Mouse (Mus musculus) kidney, adult 2 months (tissue): ENCODE measurements around the gene Gimap9.

Source experiments
- CTCF ChIP-seq: fragments of 200-500 bp; conservative IDR thresholded peaks from 2 replicates; pipeline ENCODE4 v1.5.1; 2011; ENCODE audit warnings: low read depth, mild to moderate bottlenecking, control low read depth, low read length, moderate library complexity, mixed read lengths; ENCODE audit not compliant: insufficient read depth, insufficient read length
- POLR2A ChIP-seq: fragments of 200-500 bp; IDR thresholded peaks from one replicate; pipeline ENCODE4 v1.6.1; 2011; ENCODE audit warnings: low read depth, low read length, control low read depth

DNA sequence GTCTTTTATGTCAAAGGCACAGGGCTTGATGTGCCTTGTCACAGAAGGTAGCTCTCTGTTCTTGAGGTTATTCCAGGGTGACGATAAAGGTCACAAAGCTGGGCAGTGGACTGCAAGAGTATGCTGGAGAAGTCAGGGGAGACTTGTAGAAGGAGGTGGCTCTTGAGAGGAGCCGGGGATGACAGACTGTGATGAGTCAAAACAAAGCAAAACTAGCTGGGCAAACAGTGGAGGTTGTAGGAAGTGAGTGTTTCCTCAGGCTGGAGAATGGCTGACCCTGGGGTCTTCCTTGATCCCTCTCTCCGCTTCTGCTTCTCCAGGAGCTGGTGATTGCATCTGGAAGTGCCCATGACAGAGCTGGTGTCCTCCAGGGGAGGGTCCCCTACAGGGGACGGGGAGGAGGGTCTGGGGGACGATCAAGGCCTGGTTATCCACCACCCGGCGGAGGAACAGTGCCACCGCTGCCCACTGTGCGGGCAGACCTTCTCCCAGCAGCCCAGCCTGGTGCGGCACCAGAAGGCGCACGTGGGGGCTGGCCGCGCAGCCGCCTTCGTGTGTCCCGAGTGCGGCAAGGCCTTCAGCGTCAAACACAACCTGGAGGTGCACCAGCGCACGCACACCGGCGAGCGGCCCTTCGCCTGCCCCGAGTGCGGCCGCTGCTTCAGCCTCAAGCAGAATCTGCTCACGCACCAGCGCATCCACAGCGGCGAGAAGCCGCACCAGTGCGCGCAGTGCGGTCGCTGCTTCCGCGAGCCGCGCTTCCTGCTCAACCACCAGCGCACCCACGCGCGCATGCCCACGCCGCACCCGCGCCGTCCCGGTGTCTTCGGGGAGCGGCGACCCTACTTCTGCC, 46.9 kb upstream of the Gimap9 start:
- TF ChIP-seq CTCF (no peak), POLR2A (no peak)
